Mouse (Mus musculus) G1E (cell line): ENCODE measurements around the gene Spata6. TPM values are rescaled to one million over a fixed set of nuclear protein-coding genes. Genes with fewer than 3 reads are reported as not detected.

Experiments used
- ATAC-seq: 2 replicates; pipeline ENCODE4 v1.8.0; 2016; ENCODE audit warnings: mild to moderate bottlenecking; ENCODE audit not compliant: insufficient number of reproducible peaks, poor library complexity, low FRiP score, severe bottlenecking; ENCODE audit errors: extremely low read depth
- DNase-seq: peaks from one replicate; pipeline ENCODE4 v3.0.0; 2012; ENCODE audit warnings: low spot score
- H3K27me3 ChIP-seq: 2 replicates; pipeline ENCODE4 v1.6.1; 2012; ENCODE audit warnings: mild to moderate bottlenecking, low read length, inconsistent platforms; ENCODE audit not compliant: insufficient read depth
- H3K36me3 ChIP-seq: replicated peaks from 2 replicates; pipeline ENCODE3; 2012; ENCODE audit warnings: mild to moderate bottlenecking, inconsistent platforms
- H3K4me1 ChIP-seq: 2 replicates; pipeline ENCODE4 v1.6.1; 2012; ENCODE audit warnings: low read depth, low read length, inconsistent platforms, mixed read lengths; ENCODE audit not compliant: insufficient read depth
- H3K4me3 ChIP-seq: 2 replicates; pipeline ENCODE4 v1.5.1; 2012; ENCODE audit warnings: low read depth, mild to moderate bottlenecking, inconsistent platforms, low read length, moderate library complexity, mixed read lengths
- H3K9me3 ChIP-seq: replicated peaks from 2 replicates; pipeline ENCODE4 v1.6.1; 2012; ENCODE audit warnings: inconsistent platforms
- CTCF ChIP-seq: IDR thresholded peaks from 2 replicates; pipeline ENCODE4 v1.5.1; 2012; ENCODE audit warnings: low read depth, low read length, inconsistent platforms, mixed read lengths
- GATA1 ChIP-seq: IDR thresholded peaks from 2 replicates; pipeline ENCODE4 v1.6.1; 2012; ENCODE audit warnings: borderline replicate concordance, low read length, inconsistent platforms, mixed read lengths
- GATA2 ChIP-seq: IDR thresholded peaks from 2 replicates; pipeline ENCODE4 v1.6.1; 2012; ENCODE audit warnings: low read depth, low read length, inconsistent platforms, borderline replicate concordance
- POLR2AphosphoS5 ChIP-seq: IDR thresholded peaks from 2 replicates; pipeline ENCODE4 v1.6.1; 2012; ENCODE audit warnings: low read depth, low read length, inconsistent platforms; ENCODE audit not compliant: insufficient replicate concordance
- TAL1 ChIP-seq: conservative IDR thresholded peaks from 2 replicates; pipeline ENCODE4 v1.6.1; 2012; ENCODE audit warnings: low read depth, low read length, inconsistent platforms, mixed read lengths
- polyA plus RNA-seq: library from polyadenylated mRNA; stranded (reverse); fragments of >175 nt; gene quantifications from 2 replicates; pipeline ENCODE4 v1.2.3, GENCODE M21; 2012
- total RNA-seq, 2 experiments: library from RNA; stranded (forward) in 1 of 2; stranded (reverse) in 1 of 2; fragments of 200-1000 nt in 1 of 2; fragments of >200 nt in 1 of 2; fragmentation: Nextera tagmentation in 1 of 2; gene quantifications; 2 replicates each; pipeline ENCODE4 v1.2.3; 2014 to 2017

The Spata6 gene
- total and polyA plus RNA-seq, 3 experiments, result 0.27 TPM; not detected in 2

GRCm38 (mm10) chr4:111704126-111704525, 15.7 kb upstream of the Spata6 start:
- H3K27me3 ChIP-seq, result no peaks in the 10 kb centered on the region
- no peaks in the 10 kb centered on the region for H3K4me1 ChIP-seq
- H3K9me3 ChIP-seq, result peaks cover 9% of the 10 kb centered on the region
- no peak overlapping the region for H3K4me3 ChIP-seq
- ATAC-seq (no peak), DNase-seq (no peak)
- TF ChIP-seq GATA2 (no peak), TAL1 (no peak), POLR2AphosphoS5 (no peak), GATA1 (no peak), CTCF (no peak)
- no peaks in the 10 kb centered on the region for H3K36me3 ChIP-seq

GRCm38 (mm10) chr4:111704975-111705374, 14.8 kb upstream of the Spata6 start:
- DNase-seq (no peak), ATAC-seq (no peak)
- Histone ChIP-seq H3K36me3 (no peaks in the 10 kb centered on the region), H3K4me3 (no peak overlapping the region), H3K27me3 (no peaks in the 10 kb centered on the region), H3K4me1 (no peaks in the 10 kb centered on the region), H3K9me3 (peaks cover 9% of the 10 kb centered on the region)
- TF ChIP-seq CTCF (no peak), POLR2AphosphoS5 (no peak), TAL1 (no peak), GATA1 (no peak), GATA2 (no peak)

DNA sequence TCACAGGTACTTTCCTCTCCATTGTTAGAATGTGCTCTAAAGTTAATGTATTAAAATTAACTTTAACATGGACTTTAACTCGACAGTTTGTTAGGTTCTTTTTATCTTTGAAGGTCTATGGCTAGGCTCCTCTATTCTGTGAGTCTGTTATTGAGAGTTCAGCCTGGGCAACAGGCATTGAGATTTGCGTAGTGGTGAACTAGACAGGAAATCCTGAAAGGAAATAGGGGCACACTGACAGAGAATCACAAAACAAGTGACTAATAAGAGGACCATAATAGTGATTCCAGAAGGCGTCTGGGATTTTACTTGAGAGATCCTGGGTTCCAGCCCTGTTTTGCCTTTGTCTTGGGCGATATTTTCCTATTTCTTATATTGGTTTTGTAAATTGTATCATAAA, 488 bp upstream of the Spata6 start:
- Histone ChIP-seq H3K4me1 (no peaks in the 10 kb centered on the region), H3K9me3 (peaks cover 6% of the 10 kb centered on the region), H3K27me3 (no peaks in the 10 kb centered on the region), H3K36me3 (no peaks in the 10 kb centered on the region), H3K4me3 (no peak overlapping the region)
- TF ChIP-seq TAL1 (no peak), GATA1 (no peak)
- DNase-seq, result no peak
- no peak for ATAC-seq

DNA sequence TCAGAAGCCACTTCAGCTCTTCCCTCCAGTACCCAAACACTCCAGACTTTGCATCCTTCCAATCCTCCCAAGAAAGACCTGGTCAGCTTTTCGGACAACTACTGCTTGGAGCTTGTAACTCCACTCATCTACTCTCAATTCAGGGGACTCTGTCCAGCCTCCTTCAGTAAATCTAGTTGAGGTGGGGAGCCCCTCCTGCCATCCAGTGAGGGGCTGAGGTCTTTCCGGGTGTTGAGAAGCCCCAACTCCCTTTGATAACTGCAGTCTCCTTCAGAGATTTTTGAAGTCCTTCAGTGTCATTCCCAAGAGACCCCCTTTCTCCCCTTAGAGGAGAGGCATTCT, 849 bp downstream of the Spata6 start:
- no peak for ATAC-seq
- Histone ChIP-seq H3K4me1 (no peaks in the 10 kb centered on the region), H3K36me3 (no peaks in the 10 kb centered on the region), H3K27me3 (no peaks in the 10 kb centered on the region), H3K4me3 (no peak overlapping the region), H3K9me3 (peaks cover 8% of the 10 kb centered on the region)
- no peak for DNase-seq
- TF ChIP-seq CTCF, result no peak
- no peak for TF ChIP-seq TAL1
- no peak for TF ChIP-seq POLR2AphosphoS5
- TF ChIP-seq GATA2, result no peak
- no peak for TF ChIP-seq GATA1

DNA sequence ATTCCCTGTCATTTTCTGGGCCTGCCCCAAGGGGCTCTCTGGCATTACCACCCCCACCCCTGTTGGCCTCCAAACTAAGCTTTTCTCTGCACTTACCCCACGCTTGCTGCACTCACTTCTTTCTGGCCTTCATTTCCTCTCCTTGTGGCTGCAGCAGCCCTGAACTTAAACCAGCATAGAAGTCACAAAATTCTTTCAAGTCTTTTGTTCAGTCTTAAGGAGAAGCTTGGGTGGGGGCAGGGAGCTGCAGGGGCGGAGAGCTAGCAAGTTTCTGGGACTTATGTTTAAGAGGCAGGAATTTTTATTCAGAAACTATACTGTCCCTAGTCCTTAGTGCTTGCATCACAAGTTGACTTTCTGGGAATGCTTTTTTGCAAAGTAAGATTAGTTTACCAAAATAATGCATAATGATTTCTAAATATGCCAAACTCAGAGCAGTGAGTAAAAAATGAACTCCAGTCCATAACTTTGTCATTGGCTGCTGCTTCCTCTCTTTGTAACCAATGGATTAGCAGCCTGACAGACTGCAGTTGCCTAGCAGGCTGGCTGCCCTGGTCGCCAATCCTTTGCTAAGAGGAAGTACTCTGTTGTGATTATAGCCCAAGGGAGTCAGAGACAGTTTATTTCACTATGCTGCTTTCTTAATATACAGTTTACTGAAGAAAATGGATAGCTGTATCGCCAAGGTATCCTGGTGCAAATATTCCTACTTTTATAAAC, 1.5 kb downstream of the Spata6 start:
- H3K36me3 ChIP-seq, result no peaks in the 10 kb centered on the region
- H3K9me3 ChIP-seq, result peaks cover 8% of the 10 kb centered on the region
- no peak for TF ChIP-seq GATA2
- TF ChIP-seq GATA1, result no peak
- no peak for TF ChIP-seq TAL1
- no peak for TF ChIP-seq CTCF
- no peak for TF ChIP-seq POLR2AphosphoS5
- no peak for ATAC-seq
- H3K4me1 ChIP-seq, result no peaks in the 10 kb centered on the region
- no peak overlapping the region for H3K4me3 ChIP-seq
- H3K27me3 ChIP-seq, result no peaks in the 10 kb centered on the region
- DNase-seq, result no peak

GRCm38 (mm10) chr4:111737551-111737950, 17.8 kb downstream of the Spata6 start:
- no peaks in the 10 kb centered on the region for H3K4me1 ChIP-seq
- no peaks in the 10 kb centered on the region for H3K36me3 ChIP-seq
- no peaks in the 10 kb centered on the region for H3K9me3 ChIP-seq
- H3K27me3 ChIP-seq, result no peaks in the 10 kb centered on the region
- TF ChIP-seq TAL1 (no peak), GATA1 (no peak), CTCF (no peak), GATA2 (no peak), POLR2AphosphoS5 (no peak)
- ATAC-seq (no peak), DNase-seq (no peak)
- H3K4me3 ChIP-seq, result no peak overlapping the region

DNA sequence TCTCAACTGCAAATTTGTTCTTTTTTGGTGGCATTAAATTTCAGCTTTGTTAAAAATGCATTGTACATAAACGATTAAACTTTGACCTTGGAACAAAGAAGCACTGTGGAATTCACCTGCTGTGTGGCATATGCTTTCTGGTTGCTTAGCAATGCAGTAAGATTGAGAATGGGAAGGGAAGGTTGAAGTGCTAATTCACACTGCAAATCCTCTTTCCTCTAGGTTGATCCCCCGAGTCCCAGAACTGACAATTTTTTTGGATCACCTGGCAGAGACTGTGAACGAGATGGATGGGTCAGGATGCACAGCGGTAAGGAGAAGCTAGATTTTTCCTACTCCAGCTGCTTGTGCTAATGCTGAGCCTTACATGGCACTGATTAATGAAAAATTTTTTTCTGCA, 60.7 kb downstream of the Spata6 start:
- no peak for DNase-seq
- H3K4me3 ChIP-seq, result no peak overlapping the region
- H3K36me3 ChIP-seq, result no peaks in the 10 kb centered on the region
- no peaks in the 10 kb centered on the region for H3K27me3 ChIP-seq
- no peak for TF ChIP-seq POLR2AphosphoS5
- no peak for TF ChIP-seq TAL1
- no peak for TF ChIP-seq GATA1
- no peak for ATAC-seq
- no peaks in the 10 kb centered on the region for H3K9me3 ChIP-seq
- no peaks in the 10 kb centered on the region for H3K4me1 ChIP-seq
